Mouse (Mus musculus) ovary, postnatal 14 days (tissue): ENCODE results near the gene Slc6a17.

Experiments used
- DNase-seq: peaks from one replicate; pipeline ENCODE4 v3.0.0; 2022; ENCODE audit warnings: low spot score

The Slc6a17 gene

DNA sequence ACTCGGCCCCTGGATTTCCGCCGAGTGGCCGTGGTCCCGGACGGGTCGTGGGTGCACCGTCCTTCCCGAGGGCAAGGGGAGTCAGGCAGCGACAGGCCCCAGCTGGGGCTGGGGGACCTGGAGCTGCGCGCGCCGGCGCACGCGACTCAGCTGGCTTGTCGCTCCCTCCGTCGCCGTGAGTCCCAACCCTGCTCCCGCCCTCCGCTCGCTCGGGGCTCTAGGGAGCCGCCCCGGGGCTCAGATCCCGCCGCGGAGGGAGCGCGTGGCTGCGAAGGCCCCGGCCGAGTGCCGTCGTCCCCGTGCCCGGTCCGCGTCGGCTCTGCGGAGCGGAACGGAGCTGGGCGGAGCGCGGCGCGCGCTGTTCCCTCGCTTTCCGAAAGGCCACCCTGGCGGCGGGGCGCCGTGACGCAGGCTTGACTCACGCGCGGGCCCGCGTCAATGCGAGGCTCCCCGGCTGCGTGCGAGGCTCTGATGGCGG is at the start of gene Slc6a17:
TSS of gene Slc6a17 (minus strand) at position 388 of the 478 bp plus-strand sequence.
- DNase-seq: no peak

DNA sequence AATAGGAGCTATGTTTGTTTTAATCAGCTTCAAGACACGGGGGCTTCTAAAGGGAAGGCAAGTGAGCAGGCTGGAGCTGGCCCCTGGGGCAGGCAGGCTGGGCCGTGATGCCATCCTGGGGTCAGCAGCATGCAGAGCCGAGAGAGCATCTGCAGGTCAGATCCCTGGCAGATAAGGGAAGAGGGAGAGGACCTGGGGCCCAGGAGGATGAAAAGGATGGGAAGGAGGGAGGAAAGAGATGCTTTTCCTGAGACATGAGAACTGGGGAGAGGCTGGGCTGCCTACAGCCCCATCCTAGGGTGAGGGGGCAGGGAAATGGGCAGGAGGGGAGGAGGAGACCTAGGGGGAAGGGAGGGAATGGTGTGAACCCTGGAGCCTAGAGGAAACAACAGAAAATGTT is 47.5 kb upstream of the Slc6a17 start:
- no peak for DNase-seq

DNA sequence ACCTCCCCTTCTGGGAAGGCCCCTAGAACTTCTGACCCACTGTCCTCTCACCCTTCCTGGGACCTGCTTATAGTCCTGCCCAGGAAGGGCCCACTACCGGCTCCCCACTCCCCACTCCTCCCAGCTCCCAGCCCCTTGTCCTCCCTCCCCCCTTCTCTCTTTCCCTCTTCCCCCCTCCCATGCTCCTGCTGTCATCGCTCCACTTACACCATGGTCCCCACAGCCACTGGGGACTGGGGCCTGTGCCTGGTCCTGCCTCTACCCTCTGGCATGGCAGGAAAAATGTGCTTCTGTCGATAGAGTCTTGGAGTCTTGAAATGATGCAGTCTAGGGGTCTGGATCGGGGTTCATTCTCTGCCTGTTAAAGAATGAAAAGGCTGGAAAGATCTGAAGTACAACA is 46.1 kb upstream of the Slc6a17 start:
- no peak for DNase-seq

DNA sequence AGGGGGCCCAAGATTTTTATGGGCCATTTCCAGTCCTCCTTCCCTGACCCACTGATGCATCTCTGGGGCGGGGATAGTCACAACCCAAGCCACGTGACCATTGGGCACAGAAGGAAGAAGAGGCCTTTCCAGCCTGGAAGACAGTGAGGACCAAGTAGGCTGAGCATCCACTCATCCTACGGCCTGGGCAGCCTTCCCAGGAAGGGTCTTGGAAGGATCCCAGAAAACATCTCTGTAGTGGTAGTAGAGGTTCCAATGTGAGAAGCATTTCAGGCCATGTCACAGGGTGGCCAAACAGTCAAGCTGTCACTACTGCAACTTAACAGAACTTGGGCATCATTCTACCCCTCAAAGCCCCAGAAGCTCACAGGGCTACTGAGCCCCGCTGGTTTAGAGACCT is 44.8 kb upstream of the Slc6a17 start:
- DNase-seq: no peak

DNA sequence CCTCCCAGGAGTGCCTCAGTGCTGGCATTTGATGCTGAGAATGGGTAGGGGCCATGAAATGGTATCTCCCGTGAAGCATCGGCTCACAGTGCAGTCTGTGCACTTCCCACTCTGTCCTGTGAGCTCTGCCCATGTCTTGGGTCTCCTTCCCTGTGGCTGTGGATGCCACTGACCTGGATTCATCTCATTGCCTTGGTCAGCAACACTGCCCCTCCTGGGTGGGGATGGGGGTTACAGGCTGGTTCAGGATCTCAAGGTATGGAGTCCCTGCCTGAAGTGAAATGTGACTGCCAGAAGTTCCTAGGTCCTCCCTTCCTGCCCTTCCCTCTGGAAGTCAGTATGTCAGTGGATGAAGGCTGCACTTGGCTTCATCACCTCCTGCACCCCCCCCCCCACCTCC is 44.3 kb upstream of the Slc6a17 start:
- no peak for DNase-seq

DNA sequence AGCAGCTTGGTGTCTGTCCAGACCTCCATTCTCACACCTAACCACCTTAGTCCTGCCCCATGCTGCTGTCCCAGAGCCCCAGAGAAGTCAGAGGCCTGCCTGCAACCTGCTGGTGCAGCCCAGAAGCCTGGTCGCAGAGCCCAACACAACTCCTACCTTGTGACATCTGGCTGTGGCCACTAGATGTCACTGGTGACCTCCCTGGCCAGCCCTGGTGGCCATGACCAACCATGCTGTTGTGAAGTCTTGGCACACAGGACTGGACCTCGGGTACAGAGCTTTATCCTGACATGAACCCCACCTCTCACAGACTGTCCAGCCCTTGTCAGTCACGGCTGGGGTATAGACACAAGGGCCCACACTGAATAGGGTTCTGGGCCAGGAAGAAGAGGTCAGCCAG is 41.4 kb upstream of the Slc6a17 start:
- peak; percentile 55 for DNase-seq

DNA sequence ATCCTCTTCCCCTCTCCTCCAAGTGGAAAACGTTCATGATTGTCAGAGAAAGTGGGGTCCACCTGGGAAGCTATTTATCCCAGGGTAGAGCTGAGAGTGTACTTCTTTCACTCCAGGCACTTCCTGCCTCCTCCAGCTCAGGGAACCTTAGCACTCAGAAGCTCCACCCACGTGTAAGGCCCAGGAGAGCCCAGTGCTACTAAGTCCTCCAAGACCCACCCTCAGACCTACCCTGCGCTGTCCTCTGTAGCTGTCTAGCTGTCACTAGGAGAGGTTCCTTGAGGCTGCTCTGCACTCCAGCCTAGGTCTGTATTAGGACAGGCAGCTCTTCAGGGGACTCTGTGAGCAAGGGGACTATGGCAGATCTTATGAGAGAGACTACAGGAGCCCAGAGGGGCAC is 40.9 kb upstream of the Slc6a17 start:
- no peak for DNase-seq

DNA sequence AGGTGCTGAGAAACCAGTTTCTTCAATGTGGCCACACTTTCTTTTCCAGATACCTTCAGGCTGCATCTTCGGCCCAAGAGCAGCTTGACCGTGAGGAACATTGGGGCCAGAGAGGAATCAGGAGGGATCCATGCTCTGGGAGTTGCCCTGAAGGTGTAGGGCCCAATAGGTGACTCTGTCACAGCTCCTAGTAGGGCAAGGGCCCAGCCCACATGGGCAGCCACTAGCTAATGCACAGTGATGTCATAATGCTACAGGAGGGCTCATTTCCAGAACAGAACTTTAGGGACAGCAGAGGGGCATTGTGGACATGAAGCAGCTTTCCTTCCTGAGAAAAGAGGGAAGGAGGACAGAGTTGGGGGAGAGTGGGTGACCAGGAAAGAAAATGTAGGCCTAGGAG is 37.0 kb upstream of the Slc6a17 start, which contains the start of gene Ubl4b:
TSS of gene Ubl4b (minus strand) at position 232 of the 400 bp plus-strand sequence.
- no peak for DNase-seq

DNA sequence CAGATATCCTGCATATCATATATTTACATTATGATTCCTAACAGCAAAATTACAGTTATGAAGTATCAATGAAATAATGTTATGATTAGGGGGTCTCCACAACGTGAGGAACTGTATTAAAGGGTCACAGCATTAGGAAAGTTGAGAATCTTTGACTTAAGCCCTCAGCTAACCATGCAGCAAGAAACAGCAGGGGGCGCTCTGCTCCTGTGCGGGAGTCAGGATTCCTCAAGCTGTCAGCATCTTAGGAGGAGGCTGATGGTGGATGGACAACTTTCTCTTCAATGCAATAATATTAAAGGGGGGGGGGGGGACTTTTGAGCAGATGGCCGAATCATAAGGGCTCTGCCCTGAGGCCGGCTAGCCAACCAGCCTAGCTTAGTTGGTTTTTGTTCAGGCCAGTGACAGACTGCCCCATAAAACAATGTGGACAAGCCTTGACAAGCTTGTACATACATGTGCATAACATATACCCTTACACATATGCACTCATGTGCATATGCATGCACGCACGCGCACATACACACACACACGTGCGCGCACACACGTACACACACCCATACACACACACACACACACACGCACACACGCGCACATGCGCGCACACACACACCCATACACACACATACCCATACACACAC is 32.7 kb upstream of the Slc6a17 start:
- peak; percentile 48 for DNase-seq

DNA sequence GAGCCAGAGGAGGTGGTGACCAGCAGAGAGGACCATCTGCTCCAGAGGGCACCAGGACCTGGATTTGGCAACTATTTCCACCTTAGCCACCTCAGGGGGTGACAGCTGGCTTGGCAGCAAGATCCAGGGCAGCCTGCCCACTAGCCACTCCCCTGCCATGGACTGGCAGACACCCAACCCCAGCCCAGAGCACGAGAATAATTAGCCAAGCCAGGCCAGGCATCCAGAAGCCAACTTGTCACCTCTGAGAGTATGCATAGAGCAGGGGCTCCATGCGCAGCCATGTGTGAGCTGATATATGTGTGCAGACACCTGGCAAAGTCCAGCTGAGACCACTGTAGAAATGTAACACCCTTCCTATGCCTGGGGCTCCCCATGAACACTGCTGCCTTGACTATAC is 29.1 kb upstream of the Slc6a17 start:
- peak; percentile 46 for DNase-seq

DNA sequence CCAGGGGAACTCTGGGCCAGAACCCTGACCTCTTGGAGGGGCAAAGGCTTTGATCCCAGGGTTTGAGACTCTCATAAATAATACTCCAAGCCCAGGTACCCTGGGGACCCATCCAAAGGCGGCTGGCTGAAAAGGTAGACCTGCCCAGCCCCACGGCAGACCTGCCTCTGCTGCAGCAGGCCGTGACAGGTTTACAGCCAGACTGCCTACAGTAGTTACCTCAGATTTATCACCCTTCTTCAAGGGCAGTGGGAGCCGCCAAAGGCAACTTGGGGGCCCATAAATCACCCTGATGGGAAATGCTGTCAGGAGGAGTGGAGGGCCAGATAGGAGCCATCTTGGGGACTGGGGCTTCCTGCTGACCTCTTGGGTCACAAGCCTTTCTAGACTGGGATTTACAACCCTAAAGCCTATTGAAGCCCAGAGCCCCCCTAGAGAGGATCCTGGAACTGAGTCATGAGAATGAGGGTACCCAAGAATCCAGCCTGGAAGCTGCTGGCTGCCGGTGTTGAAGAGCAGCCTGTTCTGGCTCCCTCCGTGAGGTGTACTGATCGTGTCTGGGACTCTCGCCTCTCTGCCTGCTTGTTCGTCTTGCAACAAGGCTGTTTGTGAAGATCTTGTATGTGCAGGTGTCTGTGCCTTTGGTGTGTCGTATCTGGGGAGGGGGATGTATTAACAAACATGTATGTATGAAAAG is 28.0 kb upstream of the Slc6a17 start:
- no peak for DNase-seq

DNA sequence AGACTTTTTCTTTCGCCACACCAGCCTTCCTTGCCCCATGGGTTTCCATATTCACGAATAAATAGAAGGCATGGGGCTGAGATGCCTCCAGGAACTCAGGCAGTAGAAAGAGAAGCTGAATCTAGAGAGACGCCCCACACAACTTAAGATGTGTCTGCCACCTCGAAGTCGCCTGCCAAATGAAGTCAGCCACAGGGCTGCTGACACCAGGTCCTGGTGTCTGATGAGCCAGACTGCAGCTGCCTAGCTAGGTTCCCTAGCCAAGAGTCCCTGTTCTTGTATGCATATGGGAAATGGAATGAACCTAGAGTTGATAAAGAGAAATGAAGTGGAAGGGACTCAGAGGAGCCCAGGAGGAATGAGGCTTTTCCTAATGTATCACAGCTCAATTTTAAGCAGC is 27.5 kb upstream of the Slc6a17 start:
- DNase-seq: no peak

DNA sequence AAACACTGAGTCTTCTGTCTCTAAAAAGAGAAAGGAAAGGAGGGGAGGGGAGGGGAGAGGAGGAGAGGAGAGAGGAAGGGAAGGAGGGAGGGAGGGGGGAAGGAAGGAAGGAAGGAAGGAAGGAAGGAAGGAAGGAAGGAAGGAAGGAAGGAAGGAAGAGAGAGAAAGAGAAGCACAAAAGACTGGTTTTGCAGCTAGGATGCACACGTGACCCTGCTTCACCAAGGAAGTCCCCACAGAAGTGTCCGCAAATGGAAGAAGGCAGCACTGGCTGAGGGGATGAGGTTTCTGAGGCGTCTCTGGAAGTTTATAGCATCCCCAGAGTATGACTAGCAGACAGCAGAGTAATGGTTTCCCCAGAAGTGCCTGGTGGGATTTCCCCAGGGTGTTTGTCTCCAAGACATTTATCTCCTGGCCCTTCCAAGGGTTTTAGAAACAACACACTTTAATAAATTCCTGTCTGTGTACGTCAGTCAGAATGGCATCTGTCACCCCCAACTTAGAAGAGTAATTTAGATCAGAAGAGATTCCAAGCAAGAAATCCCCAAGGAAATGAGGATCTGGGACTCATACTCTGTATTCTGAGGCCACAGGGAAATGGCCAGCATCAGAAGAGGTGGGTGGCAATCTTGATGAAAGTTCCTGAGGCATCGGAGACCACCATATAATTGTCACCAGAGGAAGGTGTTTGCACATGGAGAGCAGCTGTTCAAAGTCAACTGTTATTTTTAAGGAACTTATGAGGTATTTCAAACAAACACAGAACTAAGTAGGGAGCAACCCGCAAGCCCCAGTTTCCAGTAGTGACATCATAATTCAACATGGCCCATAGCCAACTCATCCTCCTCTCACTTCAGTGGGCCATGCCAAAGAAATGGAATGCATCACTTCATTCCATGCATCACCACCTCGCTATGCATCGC is 25.6 kb upstream of the Slc6a17 start:
- DNase-seq: no peak

DNA sequence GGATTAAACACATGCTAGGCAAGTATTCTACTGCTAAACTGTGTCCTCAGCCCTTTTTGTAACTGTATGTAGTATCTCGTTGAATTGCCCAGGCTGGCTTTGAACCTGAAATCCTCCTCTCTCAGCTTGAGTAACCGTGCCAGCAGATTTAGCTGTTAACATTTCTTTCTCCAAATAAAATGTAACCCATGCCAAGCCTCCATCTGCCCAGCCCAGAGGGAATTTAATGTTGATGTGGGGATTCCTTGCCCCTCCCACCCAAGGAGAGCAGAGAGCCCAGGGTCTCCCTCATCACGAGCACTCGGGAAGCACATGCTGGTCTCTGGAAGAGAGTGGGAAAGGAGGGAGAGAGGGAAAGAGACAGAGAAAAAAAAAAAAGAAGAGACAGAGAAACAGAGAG is 24.8 kb upstream of the Slc6a17 start:
- DNase-seq: no peak

DNA sequence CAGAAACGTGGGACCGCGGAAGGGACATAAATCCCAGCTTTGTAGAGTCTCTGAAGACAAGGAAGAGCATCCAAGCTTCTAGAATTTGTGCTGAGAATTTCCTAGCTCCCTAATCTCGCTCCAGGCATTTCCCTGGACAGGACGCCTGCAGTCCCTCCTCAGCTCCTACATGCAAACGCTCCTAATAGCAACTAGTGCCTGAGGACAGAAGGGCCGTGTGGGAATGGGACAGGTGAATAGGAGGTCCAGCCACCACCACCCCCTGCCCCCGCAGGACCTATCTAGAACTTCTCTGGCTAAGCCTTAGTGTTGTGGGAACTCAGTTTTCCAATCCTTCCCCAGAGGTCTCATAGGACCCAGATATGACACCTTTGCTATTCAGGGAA is 19.7 kb upstream of the Slc6a17 start:
- DNase-seq: no peak

DNA sequence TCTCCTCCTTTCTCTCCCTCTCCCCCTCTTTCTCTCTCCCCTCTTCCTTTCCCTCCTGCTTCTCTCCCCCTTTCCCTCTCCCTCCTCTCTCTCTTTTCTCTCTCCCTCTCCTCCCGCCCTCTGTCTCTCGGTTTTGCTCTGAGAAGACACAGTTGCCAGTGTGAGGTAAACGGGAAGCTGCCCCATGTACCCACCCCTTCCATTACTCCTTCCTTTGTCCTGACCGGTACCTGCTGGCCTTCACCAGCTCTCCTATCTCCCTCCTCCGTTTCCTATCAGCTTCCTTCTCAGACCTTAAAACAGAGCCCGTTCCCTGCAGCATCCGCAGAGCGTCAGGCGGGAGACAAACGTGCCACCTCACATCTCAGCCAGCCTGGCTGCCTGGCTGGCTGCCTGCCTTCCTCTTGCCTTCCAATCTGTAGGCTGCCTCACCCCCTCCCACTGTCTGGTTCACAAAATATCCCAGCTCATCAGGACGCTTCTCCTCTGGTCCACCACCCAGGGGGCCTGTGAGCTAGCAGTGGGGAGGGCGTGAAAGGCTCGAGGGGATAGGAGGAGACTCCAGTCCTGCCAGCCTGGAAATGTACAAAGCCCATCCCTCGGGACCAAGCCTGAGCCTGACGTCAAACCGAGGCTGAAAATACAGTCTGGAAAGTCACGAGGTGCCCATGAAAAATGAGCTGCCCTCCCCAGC is 19.1 kb upstream of the Slc6a17 start:
- DNase-seq: no peak

DNA sequence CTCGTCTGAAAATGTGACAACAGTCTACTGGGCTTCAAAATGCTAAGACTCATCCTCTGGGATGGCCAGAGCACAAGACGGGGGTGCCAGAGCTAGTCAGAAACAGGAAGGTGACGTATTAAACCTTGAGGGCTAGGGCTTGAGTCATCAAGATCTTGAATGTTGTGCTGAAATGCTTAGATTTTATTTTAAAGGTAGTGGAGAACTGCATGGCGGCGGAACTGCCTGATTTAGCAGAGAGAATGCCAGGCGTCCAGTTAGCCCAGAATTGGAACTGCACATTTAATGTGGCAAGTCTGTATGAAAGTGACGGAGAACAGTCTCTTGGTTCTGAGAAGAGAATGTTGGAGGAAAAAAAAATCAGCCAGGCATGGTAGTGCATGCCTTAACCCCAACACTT is 17.1 kb upstream of the Slc6a17 start:
- DNase-seq: no peak

DNA sequence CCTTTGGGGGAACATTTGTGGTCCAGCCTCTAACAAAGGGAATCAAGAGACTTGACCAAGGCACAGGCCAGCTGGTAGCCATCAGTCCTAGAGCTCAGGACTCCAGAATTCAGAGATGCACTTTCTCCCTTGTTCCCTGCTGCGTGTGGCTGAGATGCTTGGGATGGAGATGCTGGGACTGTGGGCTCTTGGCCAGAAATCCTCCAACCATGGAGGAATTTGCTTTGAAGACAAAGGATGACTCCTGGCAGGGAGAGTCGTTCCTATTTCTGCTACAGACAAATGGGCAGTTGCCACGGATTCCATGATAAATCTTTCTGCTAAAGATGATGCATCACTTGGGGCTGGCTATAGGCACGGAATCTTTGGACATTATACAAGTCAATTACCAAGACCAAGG is 15.7 kb upstream of the Slc6a17 start:
- no peak for DNase-seq

DNA sequence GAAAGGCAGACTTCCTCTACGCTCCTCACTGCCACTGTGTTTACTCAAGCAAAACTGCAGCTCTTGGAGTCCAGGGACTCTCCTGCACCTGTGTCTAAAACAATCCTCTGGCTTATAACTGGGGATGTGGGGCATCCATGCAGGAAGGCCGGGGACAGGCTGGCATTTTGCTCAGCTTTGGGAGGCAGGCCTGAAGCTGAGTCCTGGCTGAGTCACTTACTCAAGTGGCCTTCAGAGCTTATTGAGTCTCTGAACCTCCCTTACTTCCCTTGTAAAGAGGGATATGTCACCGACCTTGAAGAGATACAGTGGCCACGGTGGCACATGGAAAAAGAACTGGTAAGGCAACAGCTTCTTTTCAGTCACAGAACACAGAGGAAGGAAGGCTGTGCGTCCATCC is 12.8 kb upstream of the Slc6a17 start:
- DNase-seq: no peak

DNA sequence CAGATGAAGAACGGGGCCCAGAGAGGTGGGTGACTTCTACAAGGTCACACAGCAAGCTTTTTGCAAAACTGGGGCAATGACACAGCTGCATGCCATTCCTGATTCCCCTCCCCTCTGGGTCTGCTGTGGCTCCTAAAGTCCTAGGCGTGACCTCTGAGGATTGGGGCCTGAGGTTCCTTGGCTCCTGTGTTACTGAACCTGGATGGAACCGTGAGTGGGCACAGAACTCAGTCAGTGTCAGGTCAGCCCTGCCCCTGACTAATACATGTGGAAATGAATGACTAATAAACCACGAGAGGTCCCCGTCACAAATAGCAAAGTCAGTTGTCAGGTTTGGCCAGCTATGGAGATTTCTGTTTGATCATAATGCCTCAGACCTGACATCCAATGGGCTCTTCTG is 11.4 kb upstream of the Slc6a17 start:
- no peak for DNase-seq

DNA sequence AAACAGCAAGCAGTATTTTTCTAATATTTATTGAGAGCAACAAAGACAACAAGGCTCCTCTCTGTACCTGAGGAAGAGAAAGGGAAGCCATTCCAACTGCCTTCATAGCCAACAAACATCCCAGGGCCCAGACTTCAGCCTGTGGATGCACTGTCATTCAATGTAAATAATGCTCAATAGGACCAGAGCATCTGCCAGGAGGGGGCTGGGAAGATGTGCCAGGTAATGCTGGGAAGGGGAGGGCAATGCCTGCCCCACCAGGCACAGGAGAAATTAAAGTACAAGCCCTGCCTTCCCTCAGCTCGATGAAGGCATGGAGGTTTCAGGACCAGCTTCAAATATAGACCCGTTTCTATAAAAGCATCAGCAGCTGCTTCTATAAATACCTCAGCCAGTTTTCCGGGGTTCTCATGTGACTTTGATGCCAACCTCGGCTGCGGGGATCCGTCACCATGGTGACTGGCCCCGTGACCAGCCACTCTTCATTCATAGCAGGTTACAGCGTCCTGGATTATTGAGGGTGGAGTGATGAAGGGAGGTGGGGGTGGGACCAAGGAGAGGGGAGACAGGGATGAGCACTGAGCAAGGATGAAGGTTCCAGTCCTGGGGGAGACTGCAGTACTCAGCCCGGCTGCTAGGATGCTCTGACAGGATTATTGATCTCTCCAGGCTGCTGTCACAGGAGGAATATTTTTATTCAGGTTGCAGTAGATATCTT is 10.7 kb upstream of the Slc6a17 start:
- DNase-seq: no peak

DNA sequence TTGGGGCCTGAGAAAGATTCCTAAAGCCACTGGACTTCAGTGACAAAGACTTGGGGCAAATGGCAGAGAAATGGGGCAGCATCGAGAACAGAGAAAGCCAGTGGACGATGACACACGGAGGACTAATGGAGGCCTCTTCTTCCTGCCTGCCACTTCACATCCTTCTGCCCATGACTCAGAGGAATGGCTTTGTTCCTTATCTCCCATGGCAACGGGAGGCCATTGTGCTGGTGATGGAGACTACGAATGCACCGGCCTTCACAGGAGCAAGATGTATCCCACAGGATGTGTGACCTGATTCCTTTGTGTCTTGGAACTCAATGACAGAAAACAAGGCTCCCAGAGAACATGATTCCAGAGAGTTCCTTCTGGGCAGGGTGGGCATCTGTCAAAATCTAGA is 6.7 kb upstream of the Slc6a17 start:
- DNase-seq: no peak
